In the genomic region with DNA sequence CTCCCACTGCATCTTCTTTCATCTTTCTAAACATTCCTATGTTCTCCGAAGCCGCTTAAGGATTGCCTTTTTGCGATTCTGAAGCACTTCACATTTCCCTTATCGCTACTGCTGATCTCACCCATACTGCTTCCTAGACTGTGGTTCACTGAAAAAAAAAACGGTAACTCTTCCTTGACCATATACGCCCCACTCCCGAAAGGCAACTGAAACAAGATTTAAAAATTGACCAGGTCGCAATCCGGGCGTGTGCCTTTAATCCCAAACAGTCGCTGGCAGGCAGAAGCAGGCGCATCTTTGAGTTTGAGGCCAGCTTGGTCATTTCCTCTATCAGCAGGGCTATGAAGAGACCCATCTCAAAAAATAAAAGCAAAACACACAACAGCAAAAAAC, we compare ENCODE assay signal across 8 mouse cellular contexts. TPM values are rescaled to one million over a fixed set of nuclear protein-coding genes. Genes with fewer than 3 reads are reported as not detected.
A peak's percentile ranks its signal among the peaks of the same experiment; 100 is the strongest.
DNase-seq lines count a peak whose midpoint lies in the region; ATAC-seq and TF ChIP-seq lines count a peak whose summit lies in the region.

No protein-coding gene starts in this region.

- DNase-seq in kidney, adult 8-10 months, result no peak
- no peak for DNase-seq in ES-E14 (ENCODE audit: low read depth, low spot score)
- DNase-seq in embryo, embryonic 11 days, result peak; percentile 42
- DNase-seq in heart, postnatal 25 days (ENCODE audit: low spot score), result peak; percentile 7
- DNase-seq in thymus, postnatal 4 days, result peak; percentile 43

- no peaks in the 10 kb centered on the region for H3K27me3 ChIP-seq in kidney, embryonic 15.5 days
- H3K27me3 ChIP-seq in liver, embryonic 12.5 days (replicated peaks), result no peaks in the 10 kb centered on the region; the same call in 1 of the 2 replicates
- no peaks in the 10 kb centered on the region for H3K27me3 ChIP-seq in neural tube, embryonic 14.5 days (ENCODE audit: control insufficient read depth, insufficient read depth, low read length)

- ATAC-seq in kidney, embryonic 15.5 days (replicated peaks; ENCODE audit: low FRiP score), result no peak
- peak; percentile 25; the same call in 1 of the 2 replicates for ATAC-seq in liver, embryonic 12.5 days
- peak; percentile 12; the same call in 1 of the 2 replicates for ATAC-seq in neural tube, embryonic 14.5 days (ENCODE audit: low read depth)

- H3K9ac ChIP-seq in kidney, embryonic 15.5 days, result peak overlapping the region; percentile 98
- peak overlapping the region; percentile 93 for H3K9ac ChIP-seq in ES-E14 (ENCODE audit: insufficient read depth, low read depth, low read length, poor library complexity, severe bottlenecking)
- H3K9ac ChIP-seq in liver, embryonic 12.5 days, result peak overlapping the region; percentile 98
- H3K9ac ChIP-seq in neural tube, embryonic 14.5 days (replicated peaks; ENCODE audit: low read depth, low read length), result peak overlapping the region; percentile 55

- intact Hi-C loops in heart, postnatal 25 days (cut with DNase I), result no loop called here

- no peaks in the 10 kb centered on the region for H3K9me3 ChIP-seq in kidney, embryonic 15.5 days (replicated peaks)
- no peaks in the 10 kb centered on the region for H3K9me3 ChIP-seq in ES-E14 (ENCODE audit: control insufficient read depth, insufficient read depth, low read depth, low read length)
- no peaks in the 10 kb centered on the region for H3K9me3 ChIP-seq in liver, embryonic 12.5 days (replicated peaks)
- H3K9me3 ChIP-seq in neural tube, embryonic 14.5 days (ENCODE audit: control insufficient read depth, low read length), result no peaks in the 10 kb centered on the region

- H3K4me2 ChIP-seq in kidney, embryonic 15.5 days, result peak overlapping the region; percentile 68
- peak overlapping the region; percentile 77 for H3K4me2 ChIP-seq in liver, embryonic 12.5 days
- H3K4me2 ChIP-seq in neural tube, embryonic 14.5 days (ENCODE audit: low read depth, low read length), result peak overlapping the region; percentile 60

- H3K4me3 ChIP-seq in kidney, embryonic 15.5 days (replicated peaks), result peak overlapping the region; percentile 93
- H3K4me3 ChIP-seq in ES-E14 (ENCODE audit: insufficient read depth in 1 of 2, low read depth in 1 of 2, low read length in 2 of 2, poor library complexity in 1 of 2, severe bottlenecking in 1 of 2), result peak overlapping the region; percentile 87 to 99
- H3K4me3 ChIP-seq in liver, embryonic 12.5 days, result peak overlapping the region; percentile 96
- peak overlapping the region; percentile 86 for H3K4me3 ChIP-seq in neural tube, embryonic 14.5 days (ENCODE audit: low read depth, low read length)

- in situ Hi-C loops in ES-E14 (cut with MboI; ENCODE audit: low sequenced_read_pairs in 2 of 2, unreplicated experiment in 2 of 2), result no loop called here

- H3K4me1 ChIP-seq in kidney, embryonic 15.5 days, result peaks cover 33% of the 10 kb centered on the region
- H3K4me1 ChIP-seq in ES-E14 (ENCODE audit: control insufficient read depth in 2 of 2, insufficient read depth in 2 of 2, low read length in 2 of 2, poor library complexity in 1 of 2), result peaks cover 2 to 3% of the 10 kb centered on the region in 2 experiments; a peak in 1 of 4 replicates
- peaks cover 46% of the 10 kb centered on the region for H3K4me1 ChIP-seq in liver, embryonic 12.5 days
- H3K4me1 ChIP-seq in neural tube, embryonic 14.5 days (ENCODE audit: control insufficient read depth, insufficient read depth, low read length), result peaks cover 23% of the 10 kb centered on the region

- peaks cover 21% of the 10 kb centered on the region for H3K36me3 ChIP-seq in kidney, embryonic 15.5 days
- peaks cover 13% of the 10 kb centered on the region for H3K36me3 ChIP-seq in ES-E14 (ENCODE audit: control insufficient read depth, insufficient read depth, low read length, poor library complexity, severe bottlenecking)
- H3K36me3 ChIP-seq in liver, embryonic 12.5 days, result peaks cover 34% of the 10 kb centered on the region
- H3K36me3 ChIP-seq in neural tube, embryonic 14.5 days (ENCODE audit: control insufficient read depth, insufficient read depth, low read length), result peaks cover 6% of the 10 kb centered on the region; the same call in 1 of the 2 replicates

- WGBS in kidney, embryonic 15.5 days, result 5% methylated on average over 12 of the region's 12 CpGs
- WGBS in liver, embryonic 12.5 days (ENCODE audit: insufficient replicate concordance), result 1% methylated on average over 12 of the region's 12 CpGs
- WGBS in neural tube, embryonic 14.5 days, result 6% methylated on average over 12 of the region's 12 CpGs

- H3K27ac ChIP-seq in kidney, embryonic 15.5 days, result peak overlapping the region; percentile 96
- peak overlapping the region; percentile 54; the same call in 1 of the 2 replicates for H3K27ac ChIP-seq in ES-E14 (ENCODE audit: insufficient read depth, low read depth, low read length, poor library complexity, severe bottlenecking)
- peak overlapping the region; percentile 96 for H3K27ac ChIP-seq in liver, embryonic 12.5 days
- H3K27ac ChIP-seq in neural tube, embryonic 14.5 days (ENCODE audit: low read depth, low read length), result peak overlapping the region; percentile 87

TF ChIP-seq in ES-E14, 5 proteins besides CTCF, POLR2A, EP300 and RAD21:
- TF ChIP-seq ZC3H11A (IDR thresholded peaks at IDR 0.05; ENCODE audit: borderline replicate concordance, low read depth, low read length), result no peak
- TF ChIP-seq HCFC1 (IDR thresholded peaks at IDR 0.05; ENCODE audit: borderline replicate concordance, insufficient read depth, low read length), result no peak
- TF ChIP-seq CHD2 (IDR thresholded peaks at IDR 0.05; ENCODE audit: low read depth, low read length), result no peak
- TF ChIP-seq MAFK (IDR thresholded peaks at IDR 0.05; ENCODE audit: insufficient read depth, low read depth, low read length), result no peak
- no peak for TF ChIP-seq ZNF384 (IDR thresholded peaks at IDR 0.05; ENCODE audit: low read depth, low read length)

RNA-seq across cellular contexts. Expression of a gene that starts 0.5 kb away (rescaled TPM):
- polyA plus RNA-seq in kidney, embryonic 15.5 days (2015; fragmentation: Nextera tagmentation; extraction: Ambion mirVana), result 243 and 252 TPM in 2 replicates
- total RNA-seq in ES-E14 (2012; rRNA removed), result 177 and 201 TPM in 2 replicates
- total RNA-seq in heart, postnatal 25 days (2021), result 10 to 100 TPM; 68.5 to 79.5 TPM
- 143 TPM in 2 replicates for polyA plus RNA-seq in liver, embryonic 12.5 days (2016; fragmentation: Nextera tagmentation; extraction: Ambion mirVana)
- polyA plus RNA-seq in neural tube, embryonic 14.5 days (2014; fragmentation: Nextera tagmentation; extraction: Ambion mirVana), result 211 and 212 TPM in 2 replicates

RNA-seq across cellular contexts. Expression of a gene that starts 4.8 kb away (rescaled TPM):
- polyA plus RNA-seq in kidney, embryonic 15.5 days (2015; fragmentation: Nextera tagmentation; extraction: Ambion mirVana), result 20.7 and 21.2 TPM in 2 replicates
- 11.5 and 15.1 TPM in 2 replicates for total RNA-seq in ES-E14 (2012; rRNA removed)
- total RNA-seq in heart, postnatal 25 days (2021), result 10 to 100 TPM; 22.1 to 22.9 TPM
- polyA plus RNA-seq in liver, embryonic 12.5 days (2016; fragmentation: Nextera tagmentation; extraction: Ambion mirVana), result 11.3 and 12.0 TPM in 2 replicates
- 37.2 and 46.4 TPM in 2 replicates for polyA plus RNA-seq in neural tube, embryonic 14.5 days (2014; fragmentation: Nextera tagmentation; extraction: Ambion mirVana)

RNA-seq across cellular contexts. Expression of a gene that starts 45.8 kb away (rescaled TPM):
- polyA plus RNA-seq in kidney, embryonic 15.5 days (2015; fragmentation: Nextera tagmentation; extraction: Ambion mirVana), result 306 and 318 TPM in 2 replicates
- total RNA-seq in ES-E14 (2012; rRNA removed), result 71.4 and 106 TPM in 2 replicates
- 100 to 1,000 TPM; 104 to 112 TPM for total RNA-seq in heart, postnatal 25 days (2021)
- 228 and 233 TPM in 2 replicates for polyA plus RNA-seq in liver, embryonic 12.5 days (2016; fragmentation: Nextera tagmentation; extraction: Ambion mirVana)
- polyA plus RNA-seq in neural tube, embryonic 14.5 days (2014; fragmentation: Nextera tagmentation; extraction: Ambion mirVana), result 255 and 303 TPM in 2 replicates

Comparison
In these comparisons a context has a peak if more than half of its experiments do, and no peak if none do; other contexts are left out.
1. DNase-seq: peak in embryo, embryonic 11 days (single experiment), heart, postnatal 25 days (single experiment) and thymus, postnatal 4 days (single experiment); none in kidney, adult 8-10 months (0 of 2) and ES-E14 (single experiment).
2. Peak in every context shown above with its lines, with median percentiles within 50 percentile points of each other: H3K27ac ChIP-seq, H3K4me2 ChIP-seq, H3K4me3 ChIP-seq and H3K9ac ChIP-seq.